Mouse (Mus musculus) heart, adult 2 months (tissue): Measurements from ENCODE around the gene Fhod1.

Experiments used
- CTCF ChIP-seq: fragments of 200-600 bp; IDR thresholded peaks from 2 replicates; pipeline ENCODE4 v1.8.1; 2022; ENCODE audit warnings: antibody characterized with exemption, mild to moderate bottlenecking, moderate library complexity
- EP300 ChIP-seq: fragments of 200-500 bp; IDR thresholded peaks from 2 replicates; pipeline ENCODE4 v1.6.1; 2011; ENCODE audit warnings: low read depth, low read length, control low read depth; ENCODE audit not compliant: insufficient read depth
- POLR2A ChIP-seq: fragments of 200-500 bp; IDR thresholded peaks from 2 replicates; pipeline ENCODE4 v1.6.1; 2011; ENCODE audit warnings: mild to moderate bottlenecking, low read depth, low read length, control low read depth; ENCODE audit not compliant: insufficient read depth

DNA sequence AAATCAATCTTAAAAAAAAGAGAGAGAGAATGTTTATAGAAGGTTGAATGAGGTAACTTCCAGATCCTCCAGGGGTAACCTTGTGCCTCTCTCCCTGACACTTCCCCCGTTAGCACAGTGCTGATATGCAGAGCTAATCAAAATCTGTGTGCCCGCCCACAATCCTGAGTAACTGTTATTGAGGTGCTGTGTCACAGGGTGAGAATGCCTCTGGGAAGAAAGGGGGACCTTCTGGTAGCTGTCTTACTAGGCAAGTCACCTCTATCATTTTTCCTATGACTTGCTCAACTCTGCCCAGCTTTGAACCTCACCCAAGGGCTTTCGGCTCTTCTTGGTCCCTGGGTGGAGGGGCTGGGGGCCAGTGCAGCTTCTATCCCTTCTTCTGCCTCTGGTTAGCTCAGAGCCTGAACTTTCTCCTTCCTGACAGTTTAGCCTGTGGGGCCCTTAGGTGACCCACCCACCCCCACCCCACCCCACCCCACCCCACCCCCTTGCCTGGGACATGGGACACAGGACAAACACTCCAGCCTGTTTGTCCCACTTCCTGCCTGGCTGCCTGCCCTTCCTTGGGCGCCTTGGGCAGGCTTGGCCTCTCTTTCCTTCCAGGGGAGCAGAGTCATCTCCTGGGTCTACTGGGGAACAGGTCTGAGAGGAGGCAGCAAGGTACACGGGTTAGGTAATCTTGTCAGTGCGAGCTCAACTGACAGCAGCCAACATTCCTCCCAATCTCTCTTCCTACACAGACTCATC, 7.7 kb downstream of the Fhod1 start:
- TF ChIP-seq CTCF (no peak), POLR2A (no peak), EP300 (no peak)
